Mouse (Mus musculus) liver, embryonic 12.5 days (tissue): ENCODE measurements around the gene Fam160b1. TPM values are rescaled to one million over a fixed set of nuclear protein-coding genes. Genes with fewer than 3 reads are reported as not detected.

Experiments used
- ATAC-seq: fragments of 200-750 bp; cut with Nextera tagmentation; 2 replicates; pipeline ENCODE4 v1.8.0; 2017; ENCODE audit warnings: moderate number of reproducible peaks, mild to moderate bottlenecking, moderate library complexity
- H3K27ac ChIP-seq: fragments of 300-500 bp; sonication (generic); 2 replicates; pipeline ENCODE4 v1.5.1; 2016; ENCODE audit warnings: mild to moderate bottlenecking
- H3K27me3 ChIP-seq: fragments of 300-500 bp; sonication (generic); replicated peaks from 2 replicates; pipeline ENCODE4 v1.6.1; 2016; ENCODE audit warnings: mild to moderate bottlenecking, moderate library complexity
- H3K36me3 ChIP-seq: fragments of 300-500 bp; sonication (generic); 2 replicates; pipeline ENCODE4 v1.6.1; 2016; ENCODE audit warnings: mild to moderate bottlenecking, moderate library complexity
- H3K4me1 ChIP-seq: fragments of 300-500 bp; sonication (generic); 2 replicates; pipeline ENCODE4 v1.6.1; 2016
- H3K4me2 ChIP-seq: fragments of 300-500 bp; sonication (generic); 2 replicates; pipeline ENCODE4 v1.6.1; 2016; ENCODE audit warnings: mild to moderate bottlenecking, moderate library complexity
- H3K4me3 ChIP-seq: fragments of 300-500 bp; sonication (generic); 2 replicates; pipeline ENCODE4 v1.5.1; 2016; ENCODE audit warnings: mild to moderate bottlenecking, moderate library complexity
- H3K9ac ChIP-seq: fragments of 300-500 bp; sonication (generic); 2 replicates; pipeline ENCODE4 v1.6.1; 2016; ENCODE audit warnings: mild to moderate bottlenecking, moderate library complexity
- H3K9me3 ChIP-seq: fragments of 300-500 bp; sonication (generic); replicated peaks from 2 replicates; pipeline ENCODE4 v1.6.1; 2016; ENCODE audit warnings: mild to moderate bottlenecking, moderate library complexity
- WGBS: fragments of 180-500 bp; shearing (Covaris S2); methylation state at CpG from one replicate; pipeline ENCODE4 v1.1.7; 2016; ENCODE audit not compliant: insufficient replicate concordance; 5-methylcytosine and 5-hydroxymethylcytosine counted together
- polyA plus RNA-seq: library from polyadenylated mRNA; unstranded; fragments of >200 nt; fragmentation: Nextera tagmentation; extraction: Ambion mirVana; gene quantifications from 2 replicates; pipeline ENCODE4 v1.2.1, GENCODE M21; 2016

The Fam160b1 gene
- polyA plus RNA-seq, 1 experiment from 2014 or later: 9.5 TPM

DNA sequence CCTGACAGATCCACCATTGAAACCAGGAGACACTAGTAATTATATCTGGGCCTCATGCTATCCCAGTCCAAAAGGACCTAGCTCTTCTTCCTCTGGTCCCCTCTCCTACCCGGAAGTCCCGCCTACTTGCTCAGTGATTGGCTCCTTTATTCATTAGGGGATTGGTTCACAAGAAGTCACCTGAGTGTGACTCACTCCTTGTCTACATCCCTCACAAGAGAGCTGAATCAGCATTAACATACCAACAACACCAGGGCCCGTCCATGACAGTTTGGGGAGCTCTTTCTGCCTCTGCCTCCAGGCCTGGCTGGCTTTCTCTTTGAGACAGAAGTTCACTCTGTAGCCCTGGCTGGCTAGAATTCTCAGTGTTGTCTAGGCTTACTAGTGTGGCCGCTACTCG lies 14.7 kb downstream of the Fam160b1 start:
- H3K4me1 ChIP-seq: peaks cover 12% of the 10 kb centered on the region
- no peak overlapping the region for H3K4me2 ChIP-seq
- peaks cover 98% of the 10 kb centered on the region for H3K36me3 ChIP-seq
- no peaks in the 10 kb centered on the region for H3K9me3 ChIP-seq
- no peak overlapping the region for H3K4me3 ChIP-seq
- H3K27ac ChIP-seq: no peak overlapping the region
- no peak for ATAC-seq
- no peak overlapping the region for H3K9ac ChIP-seq
- H3K27me3 ChIP-seq: no peaks in the 10 kb centered on the region
- WGBS: 72% methylated on average over 5 of the region's 5 CpGs

DNA sequence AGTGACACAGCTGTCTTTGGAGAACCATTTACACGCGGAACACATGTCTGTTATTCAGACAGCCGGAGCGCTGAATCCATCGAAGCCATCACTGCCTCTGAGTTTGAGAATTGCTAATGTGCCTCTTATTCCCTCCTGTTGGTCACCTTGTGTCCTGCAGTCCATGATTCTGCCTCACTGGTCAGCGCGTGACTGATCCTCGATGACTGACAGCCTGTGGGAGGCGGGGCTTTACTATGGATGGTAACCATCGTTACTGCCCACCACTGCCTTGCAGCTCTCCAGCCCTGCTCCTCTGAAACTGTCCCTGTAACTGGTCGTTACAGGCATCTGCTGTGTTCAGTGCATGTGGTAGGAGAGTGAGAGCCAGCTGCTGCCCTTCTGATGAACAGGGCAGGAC lies 15.3 kb downstream of the Fam160b1 start:
- no peak overlapping the region for H3K4me3 ChIP-seq
- peaks cover 6% of the 10 kb centered on the region for H3K4me1 ChIP-seq
- H3K9me3 ChIP-seq: no peaks in the 10 kb centered on the region
- no peak overlapping the region for H3K27ac ChIP-seq
- WGBS: 86% methylated on average over 11 of the region's 11 CpGs
- no peak overlapping the region for H3K4me2 ChIP-seq
- H3K27me3 ChIP-seq: no peaks in the 10 kb centered on the region
- peaks cover 99% of the 10 kb centered on the region for H3K36me3 ChIP-seq
- H3K9ac ChIP-seq: no peak overlapping the region
- ATAC-seq: no peak

DNA sequence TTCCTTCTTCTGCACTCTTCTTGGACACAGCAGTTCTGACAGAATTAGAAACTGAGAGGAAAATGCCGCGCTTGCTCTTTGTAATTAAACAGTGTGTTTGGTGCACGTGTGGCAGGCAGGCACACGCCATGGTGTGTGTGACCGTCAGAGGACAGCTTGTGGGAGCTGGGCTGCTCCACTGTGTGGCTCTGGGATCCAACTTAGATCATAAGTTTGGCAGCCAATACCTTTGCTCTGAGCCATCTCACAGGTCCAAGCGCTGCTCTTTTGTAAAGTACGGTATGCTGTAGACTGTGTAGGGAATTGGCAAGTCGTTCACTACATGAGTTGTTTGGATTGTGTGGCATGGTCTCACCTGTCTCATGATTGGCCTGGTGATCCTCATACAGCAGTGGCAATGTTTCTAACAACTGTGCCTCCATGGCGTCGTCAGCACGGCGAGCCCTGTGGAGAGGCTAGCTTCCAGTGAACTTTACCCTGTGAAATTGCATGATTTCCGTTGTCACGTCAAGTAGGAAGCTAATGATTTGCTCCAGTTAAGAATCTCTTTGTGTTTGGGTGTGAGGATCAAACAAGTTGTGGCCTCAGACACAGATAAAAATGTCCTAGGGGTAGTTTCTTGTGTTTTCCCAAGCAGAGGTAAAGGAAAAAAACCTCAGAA lies 16.7 kb downstream of the Fam160b1 start:
- no peak for ATAC-seq
- Histone ChIP-seq H3K9me3 (no peaks in the 10 kb centered on the region), H3K9ac (no peak overlapping the region), H3K27ac (no peak overlapping the region), H3K4me1 (no peaks in the 10 kb centered on the region), H3K27me3 (no peaks in the 10 kb centered on the region), H3K36me3 (peaks cover 98% of the 10 kb centered on the region), H3K4me3 (no peak overlapping the region), H3K4me2 (no peak overlapping the region)
- 88% methylated on average over 14 of the region's 14 CpGs for WGBS

DNA sequence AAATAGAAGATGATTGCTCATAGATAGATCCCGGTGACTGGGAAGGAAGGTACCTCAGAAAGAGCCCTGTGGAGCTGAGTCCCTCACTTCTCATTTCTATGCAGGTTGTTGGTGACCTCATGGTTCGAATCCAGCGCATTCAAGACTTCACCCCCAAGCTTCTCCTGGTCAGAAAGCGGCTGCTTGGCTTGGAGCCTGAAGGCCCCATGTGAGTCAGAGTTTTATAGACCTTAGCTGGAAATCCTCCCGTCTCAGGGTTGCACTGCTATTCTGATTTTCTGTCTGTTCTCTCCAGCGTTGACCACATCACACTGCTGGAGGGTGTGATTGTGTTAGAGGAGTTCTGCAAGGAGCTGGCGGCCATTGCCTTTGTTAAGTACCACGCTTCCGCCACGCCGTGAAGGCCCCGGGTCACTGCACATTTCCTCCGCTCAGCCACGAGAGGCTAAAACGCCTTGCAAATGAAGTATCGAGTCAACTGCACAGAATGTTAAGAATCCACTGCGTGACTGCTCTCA lies 25.8 kb downstream of the Fam160b1 start:
- H3K9me3 ChIP-seq: no peaks in the 10 kb centered on the region
- H3K4me1 ChIP-seq: no peaks in the 10 kb centered on the region
- peaks cover 97% of the 10 kb centered on the region for H3K36me3 ChIP-seq
- no peaks in the 10 kb centered on the region for H3K27me3 ChIP-seq
- no peak overlapping the region for H3K27ac ChIP-seq
- H3K4me2 ChIP-seq: no peak overlapping the region
- ATAC-seq: no peak
- H3K4me3 ChIP-seq: no peak overlapping the region
- H3K9ac ChIP-seq: no peak overlapping the region
- WGBS: 92% methylated on average over 17 of the region's 17 CpGs

DNA sequence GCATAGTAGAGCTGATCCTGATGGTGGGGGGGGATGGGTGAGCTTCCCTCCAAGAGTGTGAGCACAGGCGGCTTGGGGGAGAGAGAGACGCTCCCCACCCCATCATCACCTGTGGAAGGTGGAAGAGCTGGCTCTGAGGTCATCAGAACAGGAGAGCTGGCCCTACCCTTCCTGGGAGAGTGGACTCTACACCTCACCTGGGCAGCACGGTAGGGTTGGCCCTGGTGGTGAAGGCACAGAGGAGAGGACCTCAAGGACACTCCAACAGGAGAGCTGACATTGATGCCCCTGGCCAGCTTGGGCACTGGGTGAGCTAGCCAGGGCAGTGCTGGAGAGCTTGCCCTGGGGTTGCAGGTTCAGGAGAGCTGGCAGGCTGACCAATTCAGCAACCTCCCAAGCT lies 31.1 kb downstream of the Fam160b1 start:
- 83% methylated on average over 3 of the region's 3 CpGs for WGBS
- no peak overlapping the region for H3K27ac ChIP-seq
- no peak overlapping the region for H3K4me3 ChIP-seq
- peak; percentile 6; the same call in 1 of the 2 replicates for ATAC-seq
- H3K27me3 ChIP-seq: no peaks in the 10 kb centered on the region
- no peak overlapping the region for H3K4me2 ChIP-seq
- no peaks in the 10 kb centered on the region for H3K9me3 ChIP-seq
- H3K36me3 ChIP-seq: peaks cover 46% of the 10 kb centered on the region
- no peak overlapping the region for H3K9ac ChIP-seq
- peaks cover 36% of the 10 kb centered on the region for H3K4me1 ChIP-seq

DNA sequence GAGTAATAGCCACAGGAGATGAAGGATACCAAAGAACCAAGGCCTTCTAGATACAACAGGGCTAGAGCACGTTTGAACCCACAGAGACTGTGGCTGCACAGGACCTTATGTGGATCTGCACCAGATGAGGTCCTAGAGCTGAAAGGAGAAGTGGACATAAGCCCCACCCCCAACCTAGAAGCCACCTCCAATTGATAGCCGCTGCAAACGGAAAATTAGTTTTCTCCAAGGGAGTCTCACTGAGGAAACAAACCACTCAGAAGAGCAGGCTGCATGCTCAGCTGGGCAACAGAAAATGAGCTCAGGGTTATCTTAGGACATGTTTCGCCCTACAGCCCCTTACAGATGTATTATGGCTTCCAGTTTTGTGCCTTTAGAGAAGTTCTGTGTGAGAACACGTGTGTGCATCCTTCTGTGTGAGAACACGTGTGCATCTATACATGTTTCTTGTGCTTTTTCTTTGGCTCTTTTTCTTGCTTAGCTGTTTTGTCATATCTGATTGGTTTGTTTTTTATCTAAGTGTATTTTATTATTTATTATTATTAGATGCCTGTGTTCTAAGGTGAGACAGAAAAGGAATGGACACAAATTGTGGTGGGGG lies 33.0 kb downstream of the Fam160b1 start:
- peaks cover 27% of the 10 kb centered on the region for H3K36me3 ChIP-seq
- H3K4me2 ChIP-seq: no peak overlapping the region
- H3K9ac ChIP-seq: no peak overlapping the region
- no peak for ATAC-seq
- no peak overlapping the region for H3K27ac ChIP-seq
- peaks cover 44% of the 10 kb centered on the region for H3K4me1 ChIP-seq
- no peaks in the 10 kb centered on the region for H3K9me3 ChIP-seq
- 43% methylated on average over 6 of the region's 6 CpGs for WGBS
- no peaks in the 10 kb centered on the region for H3K27me3 ChIP-seq
- H3K4me3 ChIP-seq: no peak overlapping the region

DNA sequence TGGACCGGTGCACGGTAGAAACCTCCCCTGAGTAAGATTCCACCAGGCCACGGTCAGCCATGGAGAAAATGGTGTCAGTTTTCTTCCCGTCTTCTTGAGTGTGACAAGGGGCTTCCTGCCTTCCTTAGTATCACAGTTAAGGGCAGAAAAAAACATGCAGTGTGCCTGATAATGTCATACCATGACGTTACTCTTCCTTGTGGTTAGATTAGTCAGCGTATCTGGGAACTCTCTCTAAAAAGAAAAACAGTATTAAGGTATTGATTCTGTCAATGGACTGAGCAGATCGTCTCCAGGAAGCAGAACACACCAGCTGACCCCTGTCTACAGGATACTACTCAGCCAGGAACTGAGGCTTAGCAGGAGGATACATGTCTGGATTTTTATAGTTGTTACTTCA lies 36.1 kb downstream of the Fam160b1 start:
- 0 out of 2 replicates have a peak overlapping the region, but pooled peaks have one; percentile 20 for H3K27ac ChIP-seq

DNA sequence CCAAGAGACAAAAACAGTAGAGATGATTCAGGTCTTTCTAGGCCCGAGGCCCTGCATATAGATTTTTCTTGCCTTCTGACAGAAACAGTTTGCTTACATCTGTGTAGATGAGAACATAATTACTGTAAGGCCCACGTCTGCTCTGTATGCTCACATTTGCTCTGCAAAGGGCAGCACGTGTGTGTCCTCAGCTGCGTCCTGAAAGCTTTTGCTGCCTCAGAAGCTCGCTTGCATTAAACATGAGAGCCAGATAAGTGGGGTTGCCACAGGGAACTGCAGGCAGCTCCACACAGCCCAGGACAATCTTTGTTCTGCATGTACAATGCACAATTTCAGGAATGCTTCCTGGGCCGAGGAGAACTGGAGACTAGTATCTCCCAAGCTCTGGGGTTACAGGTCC lies 41.9 kb downstream of the Fam160b1 start:
- WGBS: 69% methylated on average over 6 of the region's 6 CpGs
- Histone ChIP-seq H3K9me3 (no peaks in the 10 kb centered on the region), H3K9ac (no peak overlapping the region), H3K4me1 (peaks cover 22% of the 10 kb centered on the region), H3K36me3 (no peaks in the 10 kb centered on the region), H3K27ac (no peak overlapping the region), H3K27me3 (no peaks in the 10 kb centered on the region), H3K4me3 (no peak overlapping the region), H3K4me2 (no peak overlapping the region)
- ATAC-seq: no peak

More for the DNA sequence above, 36.1 kb downstream of the Fam160b1 start:
- Histone ChIP-seq H3K4me3 (no peak overlapping the region), H3K9me3 (no peaks in the 10 kb centered on the region), H3K9ac (no peak overlapping the region), H3K4me1 (peaks cover 44% of the 10 kb centered on the region), H3K36me3 (no peaks in the 10 kb centered on the region), H3K4me2 (peak overlapping the region; percentile 29; the same call in 1 of the 2 replicates), H3K27me3 (no peaks in the 10 kb centered on the region)
- 14% methylated on average over 7 of the region's 7 CpGs for WGBS
- peak; percentile 50 for ATAC-seq

DNA sequence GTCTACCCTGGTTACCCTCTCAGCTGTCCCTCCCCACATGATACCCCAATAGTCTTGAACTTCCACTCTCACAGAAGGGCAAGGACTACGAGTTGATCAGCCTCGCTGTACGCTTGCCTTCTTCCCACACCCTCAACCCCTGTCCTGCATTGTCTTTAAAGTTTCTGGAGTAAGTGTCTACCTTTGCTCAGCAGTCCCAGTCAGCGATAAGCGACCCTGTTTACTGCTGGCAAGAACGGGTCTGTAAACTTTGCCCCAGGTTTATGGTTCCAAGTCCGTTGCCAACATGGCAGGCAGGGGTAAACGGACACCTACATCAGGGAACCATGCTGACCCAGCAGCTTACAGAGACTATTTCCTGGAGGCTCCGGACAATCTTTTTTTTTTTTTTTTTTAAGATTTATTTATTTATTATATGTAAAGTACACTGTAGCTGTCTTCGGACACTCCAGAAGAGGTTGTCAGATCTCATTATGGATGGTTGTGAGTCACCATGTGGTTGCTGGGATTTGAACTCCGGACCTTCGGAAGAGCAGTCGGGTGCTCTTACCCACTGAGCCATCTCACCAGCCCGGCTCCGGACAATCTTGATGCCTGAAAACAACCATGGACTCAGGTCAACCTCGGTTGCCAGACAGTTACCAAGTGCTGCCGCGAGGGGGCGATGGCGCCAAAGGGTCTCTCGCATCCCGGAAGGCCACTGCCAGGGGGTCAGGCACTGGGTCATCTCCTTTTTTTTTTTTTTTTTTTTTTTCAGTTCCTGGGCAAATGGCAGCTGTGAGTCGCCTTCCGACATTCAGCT lies 43.4 kb downstream of the Fam160b1 start:
- ATAC-seq: peak; percentile 70
- H3K4me1 ChIP-seq: peaks cover 22% of the 10 kb centered on the region
- H3K9ac ChIP-seq: no peak overlapping the region
- no peaks in the 10 kb centered on the region for H3K27me3 ChIP-seq
- peak overlapping the region; percentile 61 for H3K4me2 ChIP-seq
- H3K27ac ChIP-seq: no peak overlapping the region
- H3K4me3 ChIP-seq: peak overlapping the region; percentile 28
- H3K36me3 ChIP-seq: no peaks in the 10 kb centered on the region
- H3K9me3 ChIP-seq: no peaks in the 10 kb centered on the region
- 12% methylated on average over 24 of the region's 24 CpGs for WGBS

DNA sequence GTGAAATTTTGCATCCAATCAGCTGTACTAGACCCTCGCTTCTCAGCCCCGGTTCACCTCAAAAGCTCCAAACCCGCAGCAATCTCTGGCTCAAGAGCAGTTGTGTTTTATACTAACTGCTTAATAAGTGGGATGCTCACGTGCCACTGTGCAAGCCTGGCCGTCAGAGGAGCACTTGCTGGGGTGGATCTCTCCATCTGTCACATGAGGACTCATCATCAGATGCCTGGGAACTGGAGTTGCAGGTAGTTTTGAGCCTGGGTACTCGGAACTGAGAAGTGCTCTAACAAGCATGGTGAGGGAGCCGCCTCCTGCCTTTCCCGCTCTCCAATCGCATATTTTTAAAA lies 44.0 kb downstream of the Fam160b1 start:
- ATAC-seq: no peak
- Histone ChIP-seq H3K27ac (no peak overlapping the region), H3K4me1 (peaks cover 25% of the 10 kb centered on the region), H3K4me2 (peak overlapping the region; percentile 61), H3K9ac (no peak overlapping the region), H3K4me3 (peak overlapping the region; percentile 28), H3K27me3 (no peaks in the 10 kb centered on the region), H3K36me3 (no peaks in the 10 kb centered on the region), H3K9me3 (no peaks in the 10 kb centered on the region)
- WGBS: 17% methylated on average over 9 of the region's 9 CpGs

DNA sequence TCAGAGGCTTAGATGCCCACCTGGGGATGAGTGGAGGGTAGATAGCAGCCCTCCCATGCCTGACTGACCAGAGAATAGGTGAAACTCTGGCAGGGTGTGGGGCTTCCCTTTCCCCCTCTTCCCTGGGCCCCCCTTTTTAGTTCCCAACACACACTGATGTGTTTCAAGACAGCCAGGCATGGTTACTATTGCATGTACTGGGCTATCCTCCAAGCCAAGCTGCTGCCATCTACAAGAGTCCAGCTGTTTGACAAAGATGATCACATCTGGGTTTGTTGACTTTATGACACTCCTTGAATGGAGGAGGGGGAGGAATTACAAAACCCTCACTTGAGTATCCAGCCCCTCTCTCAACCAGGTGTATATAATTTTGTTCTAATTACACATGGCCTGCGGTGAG lies 47.5 kb downstream of the Fam160b1 start:
- Histone ChIP-seq H3K4me3 (no peak overlapping the region), H3K36me3 (no peaks in the 10 kb centered on the region), H3K27ac (no peak overlapping the region), H3K9ac (no peak overlapping the region), H3K9me3 (no peaks in the 10 kb centered on the region), H3K4me2 (no peak overlapping the region), H3K27me3 (no peaks in the 10 kb centered on the region), H3K4me1 (peaks cover 40% of the 10 kb centered on the region)
- ATAC-seq: no peak
- WGBS: 80% methylated on average over 1 of the region's 1 CpGs
